Mouse (Mus musculus): ENCODE measurements at regions not wholly inside any gene's neighbourhood (a gene's known extent, or its start where the extent isn't known, plus 50 kb on each side); places are given as distances from the start of the nearest gene placed in this dataset.

DNA sequence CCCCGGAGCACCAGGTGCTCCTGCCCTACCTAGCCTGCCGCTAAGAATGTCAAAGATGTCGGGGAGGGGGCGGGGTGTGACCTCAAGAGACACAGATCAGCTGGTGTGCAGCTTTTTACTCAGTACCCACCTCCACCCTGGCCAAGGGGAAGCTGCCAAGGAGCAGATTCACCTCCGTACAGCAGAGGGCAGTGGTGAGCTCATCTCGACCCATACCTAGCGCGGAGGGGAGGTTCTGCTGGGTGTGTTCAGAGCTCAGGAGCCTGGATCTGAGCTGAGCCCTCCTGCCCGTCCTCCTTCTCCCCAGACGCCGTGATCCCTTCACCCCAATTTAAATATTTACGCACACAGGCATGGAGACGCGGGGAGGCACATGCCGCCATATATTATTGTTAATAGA is 126.1 kb upstream of the Ces5a start:
- DNase-seq (ENCODE audit: low read depth, low spot score): peak; percentile 74
- in situ Hi-C loops (cut with MboI; ENCODE audit: low sequenced_read_pairs in 2 of 2, unreplicated experiment in 2 of 2): loop anchor here in 1 of 2 experiments (25.0 kb wide), 1 partner anchor 551 kb away; the partner anchor contains the start of gene Nup93
- H3K9ac ChIP-seq (ENCODE audit: insufficient read depth, low read depth, low read length, poor library complexity, severe bottlenecking): no peak overlapping the region
- H3K4me3 ChIP-seq (ENCODE audit: insufficient read depth in 1 of 2, low read depth in 1 of 2, low read length in 2 of 2, poor library complexity in 1 of 2, severe bottlenecking in 1 of 2): no peak overlapping the region; a peak in 1 of 4 replicates
- no peaks in the 10 kb centered on the region; a peak in 1 of 4 replicates for H3K4me1 ChIP-seq (ENCODE audit: control insufficient read depth in 2 of 2, insufficient read depth in 2 of 2, low read length in 2 of 2, poor library complexity in 1 of 2)
- TF ChIP-seq HCFC1 (IDR thresholded peaks at IDR 0.05; ENCODE audit: borderline replicate concordance, insufficient read depth, low read length): no peak
- no peak for TF ChIP-seq ZNF384 (IDR thresholded peaks at IDR 0.05; ENCODE audit: low read depth, low read length)
- no peak for TF ChIP-seq CHD2 (IDR thresholded peaks at IDR 0.05; ENCODE audit: low read depth, low read length)
- no peak for TF ChIP-seq MAFK (IDR thresholded peaks at IDR 0.05; ENCODE audit: insufficient read depth, low read depth, low read length)
- peak; percentile 68 for TF ChIP-seq ZC3H11A (IDR thresholded peaks at IDR 0.05; ENCODE audit: borderline replicate concordance, low read depth, low read length)
- no peak overlapping the region for H3K27ac ChIP-seq (ENCODE audit: insufficient read depth, low read depth, low read length, poor library complexity, severe bottlenecking)
- no peaks in the 10 kb centered on the region for H3K9me3 ChIP-seq (ENCODE audit: control insufficient read depth, insufficient read depth, low read depth, low read length)
- no peaks in the 10 kb centered on the region for H3K36me3 ChIP-seq (ENCODE audit: control insufficient read depth, insufficient read depth, low read length, poor library complexity, severe bottlenecking)

DNA sequence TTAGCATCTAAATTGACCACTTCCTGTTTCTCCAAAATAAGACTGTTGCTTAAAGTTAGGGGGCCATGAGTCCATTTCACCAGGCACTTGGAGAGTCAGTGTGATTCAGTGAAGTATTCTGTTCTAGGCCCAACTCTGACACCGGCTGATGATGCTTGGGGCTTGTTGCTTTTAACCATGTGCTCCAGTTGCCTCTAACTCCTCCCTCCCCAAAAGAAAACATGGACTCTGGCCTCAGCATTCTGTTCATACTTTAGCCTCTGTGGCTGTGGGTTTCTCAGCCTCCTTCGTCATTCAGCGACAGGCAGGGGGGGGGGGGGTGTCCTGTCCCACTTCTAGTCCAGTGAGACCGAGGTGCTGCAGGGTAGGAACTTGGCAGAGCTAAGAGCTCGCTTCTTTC is 126.6 kb upstream of the Ces5a start:
- no peak for DNase-seq (ENCODE audit: low read depth, low spot score)

DNA sequence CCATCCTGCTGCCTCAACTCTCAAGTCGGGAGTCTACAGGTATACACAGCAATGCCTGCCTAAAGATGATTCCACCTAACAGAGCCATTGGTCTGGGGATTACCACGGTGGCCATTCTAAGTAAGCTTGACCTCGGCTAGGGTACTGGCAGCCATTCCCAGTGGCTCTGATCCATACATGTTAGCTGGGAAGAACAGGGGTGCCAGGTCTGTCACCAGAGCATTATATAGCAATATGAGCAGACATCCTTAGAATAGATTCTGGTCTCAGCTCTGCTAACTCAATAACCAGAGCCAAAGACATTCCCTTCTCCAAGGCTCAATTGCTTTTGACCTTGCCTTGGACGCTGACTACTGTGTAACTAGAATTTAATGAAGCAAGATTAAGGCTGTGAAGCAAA is 128.2 kb upstream of the Ces5a start:
- Histone ChIP-seq H3K4me1 (ENCODE audit: control insufficient read depth in 2 of 2, insufficient read depth in 2 of 2, low read length in 2 of 2, poor library complexity in 1 of 2) (no peaks in the 10 kb centered on the region; a peak in 1 of 4 replicates), H3K36me3 (ENCODE audit: control insufficient read depth, insufficient read depth, low read length, poor library complexity, severe bottlenecking) (no peaks in the 10 kb centered on the region), H3K9ac (ENCODE audit: insufficient read depth, low read depth, low read length, poor library complexity, severe bottlenecking) (no peak overlapping the region), H3K9me3 (ENCODE audit: control insufficient read depth, insufficient read depth, low read depth, low read length) (no peaks in the 10 kb centered on the region), H3K4me3 (ENCODE audit: insufficient read depth in 1 of 2, low read depth in 1 of 2, low read length in 2 of 2, poor library complexity in 1 of 2, severe bottlenecking in 1 of 2) (no peak overlapping the region), H3K27ac (ENCODE audit: insufficient read depth, low read depth, low read length, poor library complexity, severe bottlenecking) (no peak overlapping the region)
- no peak for DNase-seq (ENCODE audit: low read depth, low spot score)
- in situ Hi-C loops (cut with MboI; ENCODE audit: low sequenced_read_pairs in 2 of 2, unreplicated experiment in 2 of 2): loop anchor here in 1 of 2 experiments (25.0 kb wide), 1 partner anchor 548 kb away; the partner anchor contains the start of gene Nup93
- no peak for TF ChIP-seq CHD2 (IDR thresholded peaks at IDR 0.05; ENCODE audit: low read depth, low read length)
- no peak for TF ChIP-seq ZNF384 (IDR thresholded peaks at IDR 0.05; ENCODE audit: low read depth, low read length)
- TF ChIP-seq ZC3H11A (IDR thresholded peaks at IDR 0.05; ENCODE audit: borderline replicate concordance, low read depth, low read length): no peak

More for the DNA sequence above, 126.6 kb upstream of the Ces5a start:
- no peak overlapping the region for H3K9ac ChIP-seq (ENCODE audit: insufficient read depth, low read depth, low read length, poor library complexity, severe bottlenecking)
- no peak overlapping the region for H3K27ac ChIP-seq (ENCODE audit: insufficient read depth, low read depth, low read length, poor library complexity, severe bottlenecking)
- no peaks in the 10 kb centered on the region; a peak in 1 of 4 replicates for H3K4me1 ChIP-seq (ENCODE audit: control insufficient read depth in 2 of 2, insufficient read depth in 2 of 2, low read length in 2 of 2, poor library complexity in 1 of 2)
- no peaks in the 10 kb centered on the region for H3K9me3 ChIP-seq (ENCODE audit: control insufficient read depth, insufficient read depth, low read depth, low read length)
- no peak overlapping the region for H3K4me3 ChIP-seq (ENCODE audit: insufficient read depth in 1 of 2, low read depth in 1 of 2, low read length in 2 of 2, poor library complexity in 1 of 2, severe bottlenecking in 1 of 2)
- TF ChIP-seq MAFK (IDR thresholded peaks at IDR 0.05; ENCODE audit: insufficient read depth, low read depth, low read length) (no peak), CHD2 (IDR thresholded peaks at IDR 0.05; ENCODE audit: low read depth, low read length) (no peak), ZC3H11A (IDR thresholded peaks at IDR 0.05; ENCODE audit: borderline replicate concordance, low read depth, low read length) (no peak), HCFC1 (IDR thresholded peaks at IDR 0.05; ENCODE audit: borderline replicate concordance, insufficient read depth, low read length) (no peak), ZNF384 (IDR thresholded peaks at IDR 0.05; ENCODE audit: low read depth, low read length) (no peak)
- H3K36me3 ChIP-seq (ENCODE audit: control insufficient read depth, insufficient read depth, low read length, poor library complexity, severe bottlenecking): no peaks in the 10 kb centered on the region
- in situ Hi-C loops (cut with MboI; ENCODE audit: low sequenced_read_pairs in 2 of 2, unreplicated experiment in 2 of 2): loop anchor here in 1 of 2 experiments (25.0 kb wide), 1 partner anchor 550 kb away; the partner anchor contains the start of gene Nup93

DNA sequence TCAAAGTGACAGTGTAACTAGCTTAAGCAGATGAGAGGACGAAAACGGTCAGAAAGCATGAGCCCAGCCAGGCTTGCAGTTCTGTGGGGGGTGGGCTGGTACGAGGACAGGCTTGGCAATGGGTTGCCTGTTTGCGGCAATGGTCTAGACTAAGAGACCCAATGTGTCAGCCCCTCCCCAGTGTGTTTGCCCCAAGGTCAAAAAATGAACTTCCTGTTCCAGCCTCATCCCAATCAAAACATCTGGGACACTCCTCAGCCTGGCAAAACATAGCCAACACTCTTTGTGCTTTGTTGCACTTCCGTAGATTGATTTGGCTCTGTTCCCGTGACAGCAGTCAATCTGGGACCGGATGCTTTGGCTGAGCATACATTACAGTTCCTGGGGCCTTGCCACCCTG is 132.7 kb upstream of the Ces5a start:
- Histone ChIP-seq H3K9ac (ENCODE audit: insufficient read depth, low read depth, low read length, poor library complexity, severe bottlenecking) (no peak overlapping the region), H3K9me3 (ENCODE audit: control insufficient read depth, insufficient read depth, low read depth, low read length) (no peaks in the 10 kb centered on the region), H3K4me3 (ENCODE audit: insufficient read depth in 1 of 2, low read depth in 1 of 2, low read length in 2 of 2, poor library complexity in 1 of 2, severe bottlenecking in 1 of 2) (no peak overlapping the region), H3K36me3 (ENCODE audit: control insufficient read depth, insufficient read depth, low read length, poor library complexity, severe bottlenecking) (no peaks in the 10 kb centered on the region), H3K4me1 (ENCODE audit: control insufficient read depth in 2 of 2, insufficient read depth in 2 of 2, low read length in 2 of 2, poor library complexity in 1 of 2) (no peaks in the 10 kb centered on the region), H3K27ac (ENCODE audit: insufficient read depth, low read depth, low read length, poor library complexity, severe bottlenecking) (no peak overlapping the region)
- no peak for DNase-seq (ENCODE audit: low read depth, low spot score)
- in situ Hi-C loops (cut with MboI; ENCODE audit: low sequenced_read_pairs in 2 of 2, unreplicated experiment in 2 of 2): loop anchor here in 1 of 2 experiments (25.0 kb wide), 1 partner anchor 544 kb away; the partner anchor contains the start of gene Nup93
- TF ChIP-seq ZC3H11A (IDR thresholded peaks at IDR 0.05; ENCODE audit: borderline replicate concordance, low read depth, low read length) (no peak), MAFK (IDR thresholded peaks at IDR 0.05; ENCODE audit: insufficient read depth, low read depth, low read length) (no peak)

DNA sequence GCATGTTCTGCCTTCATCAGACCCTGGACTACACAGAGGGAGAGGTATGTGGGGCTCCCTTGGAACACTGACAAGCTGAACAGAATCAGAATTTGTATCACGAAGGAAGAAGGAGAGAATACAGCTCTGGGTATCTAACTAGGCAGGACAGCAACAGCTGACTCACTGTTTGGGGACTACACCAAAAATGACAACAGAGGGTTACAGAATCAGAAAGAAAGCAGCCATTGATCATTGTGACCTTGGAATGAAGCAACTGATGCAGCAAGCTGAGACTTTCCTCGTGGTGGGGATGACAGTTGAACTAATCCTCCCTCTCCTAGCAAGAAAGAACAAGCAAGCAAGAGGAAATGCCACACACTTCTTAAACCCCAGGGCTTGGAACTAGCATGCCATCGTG is 135.0 kb upstream of the Gnao1 start:
- Histone ChIP-seq H3K36me3 (ENCODE audit: control insufficient read depth, insufficient read depth, low read length, poor library complexity, severe bottlenecking) (no peaks in the 10 kb centered on the region), H3K4me1 (ENCODE audit: control insufficient read depth in 2 of 2, insufficient read depth in 2 of 2, low read length in 2 of 2, poor library complexity in 1 of 2) (no peaks in the 10 kb centered on the region), H3K9me3 (ENCODE audit: control insufficient read depth, insufficient read depth, low read depth, low read length) (no peaks in the 10 kb centered on the region), H3K4me3 (ENCODE audit: insufficient read depth in 1 of 2, low read depth in 1 of 2, low read length in 2 of 2, poor library complexity in 1 of 2, severe bottlenecking in 1 of 2) (no peak overlapping the region), H3K9ac (ENCODE audit: insufficient read depth, low read depth, low read length, poor library complexity, severe bottlenecking) (no peak overlapping the region), H3K27ac (ENCODE audit: insufficient read depth, low read depth, low read length, poor library complexity, severe bottlenecking) (no peak overlapping the region)
- DNase-seq (ENCODE audit: low read depth, low spot score): no peak
- TF ChIP-seq CHD2 (IDR thresholded peaks at IDR 0.05; ENCODE audit: low read depth, low read length): no peak
- TF ChIP-seq ZNF384 (IDR thresholded peaks at IDR 0.05; ENCODE audit: low read depth, low read length): no peak
- TF ChIP-seq ZC3H11A (IDR thresholded peaks at IDR 0.05; ENCODE audit: borderline replicate concordance, low read depth, low read length): no peak
- TF ChIP-seq MAFK (IDR thresholded peaks at IDR 0.05; ENCODE audit: insufficient read depth, low read depth, low read length): no peak
- TF ChIP-seq HCFC1 (IDR thresholded peaks at IDR 0.05; ENCODE audit: borderline replicate concordance, insufficient read depth, low read length): no peak
- in situ Hi-C loops (cut with MboI; ENCODE audit: low sequenced_read_pairs in 2 of 2, unreplicated experiment in 2 of 2): loop anchor here in 1 of 2 experiments (25.0 kb wide), 1 partner anchor 538 kb away; the partner anchor contains the start of gene Nup93

Measured in ES-E14 (cell line).